ENCODE assay signal across 8 mouse cellular contexts in the genomic region with DNA sequence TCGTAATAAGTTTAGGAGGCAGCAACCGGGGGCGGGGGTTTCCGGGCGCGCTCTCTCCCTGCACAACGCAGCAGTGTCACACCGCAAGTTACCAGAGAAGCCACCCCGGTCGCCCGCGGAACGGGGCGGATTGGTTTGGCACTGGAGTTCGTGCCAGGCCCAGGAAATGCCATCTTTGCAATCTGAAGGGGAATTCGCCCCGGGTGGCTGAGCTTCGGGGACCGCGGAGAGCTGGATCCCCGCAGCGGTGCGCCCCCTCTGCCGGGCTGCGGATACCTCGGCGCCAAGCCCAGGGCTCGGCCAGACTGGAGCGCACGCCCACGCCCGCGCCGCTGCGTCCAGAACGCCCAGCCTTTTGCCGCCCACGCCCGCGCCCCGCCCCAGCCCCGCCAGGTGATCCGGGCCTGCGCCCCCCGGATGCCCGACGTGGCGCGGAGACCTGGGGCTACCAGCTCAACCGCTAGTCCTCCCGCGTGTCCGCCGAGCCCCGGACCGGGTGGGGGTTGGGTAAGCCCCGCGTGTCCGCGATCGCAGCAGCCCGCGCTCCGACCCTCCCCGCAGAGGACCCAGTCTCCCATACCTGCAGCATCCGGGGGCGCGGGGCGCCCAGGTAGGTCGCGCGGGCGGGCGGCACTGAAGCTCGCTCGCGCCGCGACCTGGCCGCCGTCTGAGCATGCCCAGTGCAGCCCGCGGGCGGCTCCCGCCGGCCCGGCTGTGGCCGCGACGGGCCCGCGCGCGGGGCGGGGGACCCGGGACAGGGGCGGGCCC. TPM values are rescaled to one million over a fixed set of nuclear protein-coding genes. Genes with fewer than 3 reads are reported as not detected.
DNase-seq lines count a peak whose midpoint lies in the region; TF ChIP-seq lines count a peak whose summit lies in the region.

No protein-coding gene starts in this region.

- peak; percentile 60 for DNase-seq in MEL (ENCODE audit: low read depth, low spot score)
- peak; percentile 71 for DNase-seq in cerebellum, adult 8-10 months
- peak; percentile 49 to 53 for DNase-seq in frontal cortex, postnatal 10 days (ENCODE audit: low spot score in 2 of 2)
- DNase-seq in hindbrain, embryonic 10.5 days (ENCODE audit: low spot score), result peak; percentile 54
- DNase-seq in layer of hippocampus, postnatal 10 days (ENCODE audit: low spot score in 2 of 2), result peak; percentile 52 to 67
- peak; percentile 62 for DNase-seq in lung, postnatal 10 days
- DNase-seq in ovary, postnatal 36 days (ENCODE audit: low spot score), result peak; percentile 76
- peak; percentile 82 for DNase-seq in urinary bladder, adult 2 months (ENCODE audit: low spot score)

- no peaks in the 10 kb centered on the region for H3K27me3 ChIP-seq in MEL (ENCODE audit: control insufficient read depth in 1 of 2, insufficient read depth in 2 of 2, low read length in 2 of 2)
- H3K27me3 ChIP-seq in hindbrain, embryonic 10.5 days (ENCODE audit: insufficient read depth, poor library complexity, severe bottlenecking), result peaks cover 70% of the 10 kb centered on the region

- TF ChIP-seq EP300 in MEL (IDR thresholded peaks at IDR 0.05; ENCODE audit: low read depth in 1 of 2, low read length in 2 of 2), result no peak

- H3K4me3 ChIP-seq in MEL (ENCODE audit: control insufficient read depth in 1 of 2, insufficient read depth in 1 of 2, low read depth in 2 of 2, low read length in 2 of 2), result peak overlapping the region; percentile 71 to 94
- peak overlapping the region; percentile 86 for H3K4me3 ChIP-seq in hindbrain, embryonic 10.5 days

- under 1% methylated on average over 97 of the region's 97 CpGs for WGBS in hindbrain, embryonic 10.5 days

- peak overlapping the region; percentile 83 for H3K9ac ChIP-seq in MEL (ENCODE audit: control insufficient read depth, low read depth, low read length, poor library complexity, severe bottlenecking)

- peak; percentile 37 to 41; a peak in 2 of 4 replicates for TF ChIP-seq POLR2A in MEL (IDR thresholded peaks at IDR 0.05; ENCODE audit: control insufficient read depth in 1 of 2, insufficient read depth in 1 of 2, low read depth in 1 of 2, low read length in 2 of 2, poor library complexity in 1 of 2)

- TF ChIP-seq RAD21 in MEL (IDR thresholded peaks at IDR 0.05; ENCODE audit: low read depth, low read length), result no peak

- H3K79me2 ChIP-seq in MEL (ENCODE audit: control insufficient read depth, insufficient read depth, low read length, poor library complexity), result peaks cover 3% of the 10 kb centered on the region; the same call in 1 of the 2 replicates

- no peaks in the 10 kb centered on the region for H3K9me3 ChIP-seq in MEL (replicated peaks; ENCODE audit: insufficient read depth, low read length)
- no peaks in the 10 kb centered on the region for H3K9me3 ChIP-seq in hindbrain, embryonic 10.5 days

- peaks cover 0 to 8% of the 10 kb centered on the region in 2 experiments; a peak in 2 of 4 replicates for H3K4me1 ChIP-seq in MEL (ENCODE audit: control insufficient read depth in 1 of 2, insufficient read depth in 2 of 2, low read length in 2 of 2)
- peaks cover 28% of the 10 kb centered on the region for H3K4me1 ChIP-seq in hindbrain, embryonic 10.5 days (replicated peaks)

- TF ChIP-seq CTCF in MEL (IDR thresholded peaks at IDR 0.05 in 2 of 3, conservative IDR thresholded peaks at IDR 0.05 in 1 of 3; ENCODE audit: control insufficient read depth in 1 of 3, insufficient read depth in 1 of 3, low read depth in 2 of 3, low read length in 3 of 3, poor library complexity in 1 of 3, severe bottlenecking in 1 of 3), result peak in 1 of 3 experiments; percentile 14; a peak in 1 of 6 replicates

- peak overlapping the region; percentile 71 for H3K27ac ChIP-seq in MEL (ENCODE audit: control insufficient read depth, low read depth, low read length)
- peak overlapping the region; percentile 87 for H3K27ac ChIP-seq in hindbrain, embryonic 10.5 days

- H3K36me3 ChIP-seq in MEL (ENCODE audit: control insufficient read depth in 1 of 2, insufficient read depth in 2 of 2, low read length in 2 of 2), result no peaks in the 10 kb centered on the region
- H3K36me3 ChIP-seq in hindbrain, embryonic 10.5 days, result no peaks in the 10 kb centered on the region

TF ChIP-seq in MEL, 35 proteins besides CTCF, POLR2A, EP300 and RAD21:
- no peak for TF ChIP-seq ZKSCAN1 (IDR thresholded peaks at IDR 0.05; ENCODE audit: low read depth, low read length)
- no peak for TF ChIP-seq GATA1 (IDR thresholded peaks at IDR 0.05; ENCODE audit: low read depth, low read length)
- TF ChIP-seq TBP (IDR thresholded peaks at IDR 0.05; ENCODE audit: low read depth, low read length), result no peak
- TF ChIP-seq KAT2A (conservative IDR thresholded peaks at IDR 0.05; ENCODE audit: low read depth, low read length), result no peak
- TF ChIP-seq UBTF (IDR thresholded peaks at IDR 0.05; ENCODE audit: borderline replicate concordance, insufficient read depth, low read depth, low read length), result peak; percentile 45; the same call in 1 of the 2 replicates
- no peak for TF ChIP-seq ELF1 (IDR thresholded peaks at IDR 0.05; ENCODE audit: low read depth, low read length)
- no peak for TF ChIP-seq ZNF384 (IDR thresholded peaks at IDR 0.05; ENCODE audit: low read depth, low read length)
- no peak for TF ChIP-seq E2F4 (IDR thresholded peaks at IDR 0.05; ENCODE audit: borderline replicate concordance, low read depth, low read length)
- TF ChIP-seq MEF2A (IDR thresholded peaks at IDR 0.05; ENCODE audit: extremely low read depth, insufficient replicate concordance, low read depth, low read length, poor library complexity, severe bottlenecking), result no peak
- no peak for TF ChIP-seq TAL1 (IDR thresholded peaks at IDR 0.05; ENCODE audit: low read length)
- TF ChIP-seq POLR2AphosphoS5 (IDR thresholded peaks at IDR 0.05; ENCODE audit: borderline replicate concordance, low read depth, low read length), result no peak
- no peak for TF ChIP-seq USF2 (IDR thresholded peaks at IDR 0.05; ENCODE audit: borderline replicate concordance in 1 of 2, insufficient read depth in 1 of 2, low read depth in 1 of 2, low read length in 2 of 2)
- no peak for TF ChIP-seq MAZ (IDR thresholded peaks at IDR 0.05; ENCODE audit: low read depth, low read length)
- no peak for TF ChIP-seq MAX (IDR thresholded peaks at IDR 0.05; ENCODE audit: low read length)
- no peak for TF ChIP-seq BHLHE40 (IDR thresholded peaks at IDR 0.05; ENCODE audit: borderline replicate concordance, low read depth, low read length)
- no peak for TF ChIP-seq CHD2 (IDR thresholded peaks at IDR 0.05; ENCODE audit: low read length)
- TF ChIP-seq NRF1 (IDR thresholded peaks at IDR 0.05; ENCODE audit: insufficient read depth, low read depth, low read length, poor library complexity, severe bottlenecking), result peak; percentile 63; the same call in 1 of the 2 replicates
- no peak for TF ChIP-seq TCF12 (IDR thresholded peaks at IDR 0.05; ENCODE audit: low read depth, low read length)
- 0 out of 2 replicates have a peak, but pooled peaks have one; percentile 41 for TF ChIP-seq SIN3A (IDR thresholded peaks at IDR 0.05; ENCODE audit: low read length)
- no peak for TF ChIP-seq USF1 (IDR thresholded peaks at IDR 0.05; ENCODE audit: low read depth, low read length)
- TF ChIP-seq MAFK (IDR thresholded peaks at IDR 0.05; ENCODE audit: borderline replicate concordance, low read depth, low read length), result no peak
- TF ChIP-seq NELFE (IDR thresholded peaks at IDR 0.05; ENCODE audit: low read depth, low read length), result peak; percentile 15

RNA-seq across cellular contexts. Expression of gene Ptpn3, which starts 1.8 kb away (rescaled TPM):
- total RNA-seq in MEL (2012; rRNA removed), result 4.7 and 5.8 TPM in 2 replicates
- 1 to 10 TPM in 1 of 2 experiments, not detected in 1; 8.4 TPM for polyA plus RNA-seq in MEL (2012; ENCODE audit: insufficient read depth in 1 of 2, insufficient read length in 2 of 2, low read depth in 1 of 2, low replicate concordance in 2 of 2, missing spikeins in 1 of 2)
- 1.3 and 1.6 TPM in 2 replicates for polyA plus RNA-seq in hindbrain, embryonic 10.5 days (2016; fragmentation: Nextera tagmentation; extraction: Ambion mirVana)
- total RNA-seq in layer of hippocampus, postnatal 10 days (2021), result 10 to 100 TPM; 31.6 to 36.2 TPM
- polyA plus RNA-seq in urinary bladder, adult 2 months (2012; rRNA removed), result 22.1 and 23.5 TPM in 2 replicates

Comparison
In these comparisons a context has a peak if more than half of its experiments do, and no peak if none do; other contexts are left out.
1. Peak in every context shown above with its lines: DNase-seq, H3K4me3 ChIP-seq and H3K27ac ChIP-seq.